Comparison of ENCODE assay signal across 13 mouse cellular contexts in genomic region chr9:106451298-106451697, GRCm38 (mm10). TPM values are rescaled to one million over a fixed set of nuclear protein-coding genes. Genes with fewer than 3 reads are reported as not detected.
DNase-seq lines count a peak whose midpoint lies in the region; ATAC-seq and TF ChIP-seq lines count a peak whose summit lies in the region.
"Had no signal": no experiment of that assay in that cellular context is flagged by ENCODE, and none has a peak within 500 bp of the region (broad histone marks: within the 10 kb centered on the region; RNA-seq: fewer than 3 reads in every experiment).

No protein-coding gene starts in this region.

- H3K9ac ChIP-seq in hindbrain, embryonic 11.5 days (ENCODE audit: low read depth, low read length) = no peak overlapping the region
- no peak overlapping the region for H3K9ac ChIP-seq in stomach, embryonic 14.5 days (replicated peaks; ENCODE audit: low read depth, low read length)
- no peak overlapping the region for H3K9ac ChIP-seq in stomach, postnatal 0 days (ENCODE audit: low read length)
- H3K9ac ChIP-seq: forebrain, embryonic 13.5 days; hindbrain, embryonic 15.5 days had no signal

- TF ChIP-seq EP300 in stomach, postnatal 0 days (optimal IDR thresholded peaks at IDR 0.05) = no peak

- H3K27ac ChIP-seq in hindbrain, embryonic 10.5 days = peak overlapping the region; percentile 97
- no peak overlapping the region for H3K27ac ChIP-seq in hindbrain, embryonic 11.5 days (ENCODE audit: low read depth, low read length)
- peak overlapping the region; percentile 6; the same call in 1 of the 2 replicates for H3K27ac ChIP-seq in stomach, embryonic 14.5 days (ENCODE audit: low read length)
- no peak overlapping the region for H3K27ac ChIP-seq in stomach, postnatal 0 days (replicated peaks)
- H3K27ac ChIP-seq: forebrain, embryonic 13.5 days; hindbrain, embryonic 15.5 days had no signal

- 74% methylated on average over 11 of the region's 11 CpGs for WGBS in hindbrain, embryonic 10.5 days
- 76% methylated on average over 11 of the region's 11 CpGs for WGBS in hindbrain, embryonic 11.5 days
- 58% methylated on average over 11 of the region's 11 CpGs for WGBS in stomach, embryonic 14.5 days
- 66% methylated on average over 11 of the region's 11 CpGs for WGBS in stomach, postnatal 0 days

- ATAC-seq in hindbrain, embryonic 11.5 days (ENCODE audit: low FRiP score) = no peak
- ATAC-seq in stomach, embryonic 14.5 days (ENCODE audit: insufficient number of reproducible peaks, insufficient read depth, low FRiP score, low read depth) = no peak
- ATAC-seq in stomach, postnatal 0 days (ENCODE audit: low FRiP score, low TSS enrichment) = no peak
- ATAC-seq: forebrain, embryonic 13.5 days had no signal

- peak overlapping the region; percentile 91; the same call in 1 of the 2 replicates for H3K4me3 ChIP-seq in hindbrain, embryonic 10.5 days
- H3K4me3 ChIP-seq in hindbrain, embryonic 11.5 days (ENCODE audit: low read depth, low read length) = no peak overlapping the region
- no peak overlapping the region for H3K4me3 ChIP-seq in stomach, embryonic 14.5 days (ENCODE audit: low read depth, low read length)
- H3K4me3 ChIP-seq in stomach, postnatal 0 days (ENCODE audit: low read depth, low read length) = no peak overlapping the region
- H3K4me3 ChIP-seq: forebrain, embryonic 13.5 days; hindbrain, embryonic 15.5 days had no signal

- H3K4me1 ChIP-seq in hindbrain, embryonic 10.5 days (replicated peaks) = peaks cover 90% of the 10 kb centered on the region
- peaks cover 22% of the 10 kb centered on the region for H3K4me1 ChIP-seq in hindbrain, embryonic 11.5 days (replicated peaks; ENCODE audit: control insufficient read depth, insufficient read depth, low read length)
- peaks cover 56% of the 10 kb centered on the region for H3K4me1 ChIP-seq in stomach, embryonic 14.5 days (ENCODE audit: control insufficient read depth, insufficient read depth, low read length)
- H3K4me1 ChIP-seq in stomach, postnatal 0 days (replicated peaks; ENCODE audit: control insufficient read depth, insufficient read depth) = peaks cover 28% of the 10 kb centered on the region

- peaks cover 3% of the 10 kb centered on the region for H3K36me3 ChIP-seq in hindbrain, embryonic 10.5 days
- no peaks in the 10 kb centered on the region for H3K36me3 ChIP-seq in hindbrain, embryonic 11.5 days (ENCODE audit: control insufficient read depth, insufficient read depth, low read length)
- H3K36me3 ChIP-seq in stomach, embryonic 14.5 days (ENCODE audit: control insufficient read depth, insufficient read depth, low read length) = no peaks in the 10 kb centered on the region
- H3K36me3 ChIP-seq in stomach, postnatal 0 days (ENCODE audit: control insufficient read depth, insufficient read depth, low read length) = no peaks in the 10 kb centered on the region
- H3K36me3 ChIP-seq: hindbrain, embryonic 15.5 days had no signal

- H3K27me3 ChIP-seq in hindbrain, embryonic 10.5 days (ENCODE audit: insufficient read depth, poor library complexity, severe bottlenecking) = peaks cover 4% of the 10 kb centered on the region; the same call in 1 of the 2 replicates
- no peaks in the 10 kb centered on the region for H3K27me3 ChIP-seq in hindbrain, embryonic 11.5 days (ENCODE audit: control insufficient read depth, insufficient read depth, low read length)
- no peaks in the 10 kb centered on the region for H3K27me3 ChIP-seq in stomach, embryonic 14.5 days (ENCODE audit: control insufficient read depth, insufficient read depth, low read length)
- H3K27me3 ChIP-seq in stomach, postnatal 0 days (ENCODE audit: control insufficient read depth, insufficient read depth, low read length) = no peaks in the 10 kb centered on the region
- H3K27me3 ChIP-seq: CH12.LX; forebrain, embryonic 13.5 days; hindbrain, embryonic 15.5 days had no signal

- no peak for TF ChIP-seq CTCF in stomach, postnatal 0 days (IDR thresholded peaks at IDR 0.05; ENCODE audit: low read depth)

- H3K9me3 ChIP-seq in hindbrain, embryonic 10.5 days = no peaks in the 10 kb centered on the region
- H3K9me3 ChIP-seq in hindbrain, embryonic 11.5 days (ENCODE audit: control insufficient read depth, low read length) = no peaks in the 10 kb centered on the region
- H3K9me3 ChIP-seq in stomach, embryonic 14.5 days (ENCODE audit: control insufficient read depth, low read depth, low read length) = no peaks in the 10 kb centered on the region
- no peaks in the 10 kb centered on the region for H3K9me3 ChIP-seq in stomach, postnatal 0 days (ENCODE audit: control insufficient read depth, low read length)
- H3K9me3 ChIP-seq: forebrain, embryonic 13.5 days; hindbrain, embryonic 15.5 days had no signal

- peak; percentile 68 for DNase-seq in cerebellum, adult 11-12 months
- DNase-seq in cerebellum, postnatal 10 days = no peak
- DNase-seq in hindbrain, embryonic 10.5 days (ENCODE audit: low spot score) = no peak
- DNase-seq in hindbrain, embryonic 11.5 days (ENCODE audit: low spot score) = no peak
- DNase-seq in stomach, postnatal 0 days (ENCODE audit: low spot score) = no peak
- DNase-seq in layer of hippocampus, adult 11-12 months (ENCODE audit: low spot score) = no peak
- DNase-seq in ovary, postnatal 10 days (ENCODE audit: low spot score) = no peak
- DNase-seq: right cerebral cortex, postnatal 25 days; thymus, postnatal 36 days had no signal

- H3K4me2 ChIP-seq in hindbrain, embryonic 11.5 days (replicated peaks; ENCODE audit: low read depth, low read length) = no peak overlapping the region
- no peak overlapping the region for H3K4me2 ChIP-seq in stomach, embryonic 14.5 days (replicated peaks; ENCODE audit: low read depth, low read length)
- no peak overlapping the region for H3K4me2 ChIP-seq in stomach, postnatal 0 days (replicated peaks; ENCODE audit: low read depth)
- H3K4me2 ChIP-seq: hindbrain, embryonic 15.5 days had no signal

RNA-seq across cellular contexts. Expression of gene Pcbp4, which starts 1.8 kb away (rescaled TPM):
- 395 and 430 TPM in 2 replicates for polyA plus RNA-seq in hindbrain, embryonic 10.5 days (2016; fragmentation: Nextera tagmentation; extraction: Ambion mirVana)
- polyA plus RNA-seq in hindbrain, embryonic 11.5 days (2014; fragmentation: Nextera tagmentation; extraction: Ambion mirVana) = 222 and 249 TPM in 2 replicates
- polyA plus RNA-seq in stomach, embryonic 14.5 days (2014; fragmentation: Nextera tagmentation; extraction: Ambion mirVana) = 60.9 and 61.2 TPM in 2 replicates
- polyA plus RNA-seq in stomach, postnatal 0 days (2015; fragmentation: Nextera tagmentation; extraction: Ambion mirVana) = 16.8 and 20.3 TPM in 2 replicates

RNA-seq across cellular contexts. Expression of gene Abhd14a, which starts 3.8 kb away (rescaled TPM):
- 39.7 and 41.9 TPM in 2 replicates for polyA plus RNA-seq in hindbrain, embryonic 10.5 days (2016; fragmentation: Nextera tagmentation; extraction: Ambion mirVana)
- 31.2 and 34.7 TPM in 2 replicates for polyA plus RNA-seq in hindbrain, embryonic 11.5 days (2014; fragmentation: Nextera tagmentation; extraction: Ambion mirVana)
- 52.3 and 57.1 TPM in 2 replicates for polyA plus RNA-seq in stomach, embryonic 14.5 days (2014; fragmentation: Nextera tagmentation; extraction: Ambion mirVana)
- polyA plus RNA-seq in stomach, postnatal 0 days (2015; fragmentation: Nextera tagmentation; extraction: Ambion mirVana) = 23.1 and 23.2 TPM in 2 replicates

RNA-seq across cellular contexts. Expression of gene Abhd14b, which starts 4.0 kb away (rescaled TPM):
- 5.7 and 6.0 TPM in 2 replicates for polyA plus RNA-seq in hindbrain, embryonic 10.5 days (2016; fragmentation: Nextera tagmentation; extraction: Ambion mirVana)
- 4.2 and 6.0 TPM in 2 replicates for polyA plus RNA-seq in hindbrain, embryonic 11.5 days (2014; fragmentation: Nextera tagmentation; extraction: Ambion mirVana)
- 26.3 and 32.6 TPM in 2 replicates for polyA plus RNA-seq in stomach, embryonic 14.5 days (2014; fragmentation: Nextera tagmentation; extraction: Ambion mirVana)
- 39.0 and 46.0 TPM in 2 replicates for polyA plus RNA-seq in stomach, postnatal 0 days (2015; fragmentation: Nextera tagmentation; extraction: Ambion mirVana)

RNA-seq across cellular contexts. Expression of gene Acy1, which starts 13.2 kb away (rescaled TPM):
- polyA plus RNA-seq in hindbrain, embryonic 10.5 days (2016; fragmentation: Nextera tagmentation; extraction: Ambion mirVana) = 36.7 and 37.0 TPM in 2 replicates
- 26.4 and 30.3 TPM in 2 replicates for polyA plus RNA-seq in hindbrain, embryonic 11.5 days (2014; fragmentation: Nextera tagmentation; extraction: Ambion mirVana)
- polyA plus RNA-seq in stomach, embryonic 14.5 days (2014; fragmentation: Nextera tagmentation; extraction: Ambion mirVana) = 41.2 and 43.1 TPM in 2 replicates
- 20.7 and 23.9 TPM in 2 replicates for polyA plus RNA-seq in stomach, postnatal 0 days (2015; fragmentation: Nextera tagmentation; extraction: Ambion mirVana)

RNA-seq across cellular contexts. Expression of gene Gpr62, which starts 14.4 kb away (rescaled TPM):
- 0.10 and 0.17 TPM in 2 replicates for polyA plus RNA-seq in hindbrain, embryonic 10.5 days (2016; fragmentation: Nextera tagmentation; extraction: Ambion mirVana)
- polyA plus RNA-seq in hindbrain, embryonic 11.5 days (2014; fragmentation: Nextera tagmentation; extraction: Ambion mirVana) = 0.22 and 0.29 TPM in 2 replicates
- 0.50 and 0.68 TPM in 2 replicates for polyA plus RNA-seq in stomach, embryonic 14.5 days (2014; fragmentation: Nextera tagmentation; extraction: Ambion mirVana)
- polyA plus RNA-seq in stomach, postnatal 0 days (2015; fragmentation: Nextera tagmentation; extraction: Ambion mirVana) = 0.15 and 0.23 TPM in 2 replicates

Comparison
In these comparisons a context has a peak if more than half of its experiments do, and no peak if none do; other contexts are left out.
1. H3K27ac ChIP-seq: peak in hindbrain, embryonic 10.5 days (single experiment) and stomach, embryonic 14.5 days (single experiment); none in hindbrain, embryonic 11.5 days (single experiment) and stomach, postnatal 0 days (single experiment).